Mouse (Mus musculus): ENCODE data around the gene Ntpcr. TPM values are rescaled to one million over a fixed set of nuclear protein-coding genes. Genes with fewer than 3 reads are reported as not detected.

Ntpcr gene
- polyA plus RNA-seq, 1 experiment, result 15.8 TPM

- no peak for TF ChIP-seq POLR2A (IDR thresholded peaks at IDR 0.05; ENCODE audit: insufficient read depth, low read length)
- TF ChIP-seq EP300 (IDR thresholded peaks at IDR 0.05; ENCODE audit: insufficient read depth, low read depth, low read length), result no peak
- no peak for TF ChIP-seq CTCF (IDR thresholded peaks at IDR 0.05; ENCODE audit: low read depth, low read length)
- H3K4me3 ChIP-seq (ENCODE audit: low read depth, low read length), result no peak overlapping the region
- no peak overlapping the region for H3K27ac ChIP-seq (ENCODE audit: insufficient read depth, low read length)
- H3K9ac ChIP-seq (ENCODE audit: low read depth, poor library complexity, severe bottlenecking), result no peak overlapping the region
- no peaks in the 10 kb centered on the region for H3K27me3 ChIP-seq (ENCODE audit: control insufficient read depth, insufficient read depth, low read length, poor library complexity, severe bottlenecking)
- H3K9me3 ChIP-seq (replicated peaks; ENCODE audit: control insufficient read depth, insufficient read depth, low read length, poor library complexity, severe bottlenecking), result no peaks in the 10 kb centered on the region
- H3K4me1 ChIP-seq (ENCODE audit: control insufficient read depth, insufficient read depth, low read length), result peaks cover 5% of the 10 kb centered on the region
- H3K36me3 ChIP-seq (ENCODE audit: control insufficient read depth, insufficient read depth, low read length, poor library complexity, severe bottlenecking), result no peaks in the 10 kb centered on the region
These were observed 49.9 kb downstream of the Ntpcr start for GRCm38 (mm10) chr8:125779656-125780055.

GRCm38 (mm10) chr8:125782161-125782560 is 52.4 kb downstream of the Ntpcr start:
- Histone ChIP-seq H3K9me3 (replicated peaks; ENCODE audit: control insufficient read depth, insufficient read depth, low read length, poor library complexity, severe bottlenecking) (no peaks in the 10 kb centered on the region), H3K27me3 (ENCODE audit: control insufficient read depth, insufficient read depth, low read length, poor library complexity, severe bottlenecking) (no peaks in the 10 kb centered on the region), H3K36me3 (ENCODE audit: control insufficient read depth, insufficient read depth, low read length, poor library complexity, severe bottlenecking) (no peaks in the 10 kb centered on the region), H3K4me3 (ENCODE audit: low read depth, low read length) (no peak overlapping the region), H3K4me1 (ENCODE audit: control insufficient read depth, insufficient read depth, low read length) (peaks cover 5% of the 10 kb centered on the region), H3K9ac (ENCODE audit: low read depth, poor library complexity, severe bottlenecking) (no peak overlapping the region), H3K27ac (ENCODE audit: insufficient read depth, low read length) (no peak overlapping the region)
- TF ChIP-seq CTCF (IDR thresholded peaks at IDR 0.05; ENCODE audit: low read depth, low read length), result no peak
- no peak for TF ChIP-seq POLR2A (IDR thresholded peaks at IDR 0.05; ENCODE audit: insufficient read depth, low read length)
- no peak for TF ChIP-seq EP300 (IDR thresholded peaks at IDR 0.05; ENCODE audit: insufficient read depth, low read depth, low read length)

- no peaks in the 10 kb centered on the region for H3K27me3 ChIP-seq (ENCODE audit: control insufficient read depth, insufficient read depth, low read length, poor library complexity, severe bottlenecking)
- H3K27ac ChIP-seq (ENCODE audit: insufficient read depth, low read length), result no peak overlapping the region
- no peaks in the 10 kb centered on the region for H3K9me3 ChIP-seq (replicated peaks; ENCODE audit: control insufficient read depth, insufficient read depth, low read length, poor library complexity, severe bottlenecking)
- no peak overlapping the region for H3K4me3 ChIP-seq (ENCODE audit: low read depth, low read length)
- H3K4me1 ChIP-seq (ENCODE audit: control insufficient read depth, insufficient read depth, low read length), result peaks cover 2% of the 10 kb centered on the region
- TF ChIP-seq EP300 (IDR thresholded peaks at IDR 0.05; ENCODE audit: insufficient read depth, low read depth, low read length), result no peak
- no peak for TF ChIP-seq POLR2A (IDR thresholded peaks at IDR 0.05; ENCODE audit: insufficient read depth, low read length)
- no peak for TF ChIP-seq CTCF (IDR thresholded peaks at IDR 0.05; ENCODE audit: low read depth, low read length)
- H3K9ac ChIP-seq (ENCODE audit: low read depth, poor library complexity, severe bottlenecking), result no peak overlapping the region
- no peaks in the 10 kb centered on the region for H3K36me3 ChIP-seq (ENCODE audit: control insufficient read depth, insufficient read depth, low read length, poor library complexity, severe bottlenecking)
These were observed 57.1 kb downstream of the Ntpcr start for GRCm38 (mm10) chr8:125786886-125787285.

GRCm38 (mm10) chr8:125792816-125793455 is 63.2 kb downstream of the Ntpcr start:
- H3K9me3 ChIP-seq (replicated peaks; ENCODE audit: control insufficient read depth, insufficient read depth, low read length, poor library complexity, severe bottlenecking), result no peaks in the 10 kb centered on the region
- no peaks in the 10 kb centered on the region for H3K36me3 ChIP-seq (ENCODE audit: control insufficient read depth, insufficient read depth, low read length, poor library complexity, severe bottlenecking)
- no peak overlapping the region for H3K4me3 ChIP-seq (ENCODE audit: low read depth, low read length)
- no peaks in the 10 kb centered on the region for H3K4me1 ChIP-seq (ENCODE audit: control insufficient read depth, insufficient read depth, low read length)
- H3K27ac ChIP-seq (ENCODE audit: insufficient read depth, low read length), result no peak overlapping the region
- TF ChIP-seq POLR2A (IDR thresholded peaks at IDR 0.05; ENCODE audit: insufficient read depth, low read length) (no peak), EP300 (IDR thresholded peaks at IDR 0.05; ENCODE audit: insufficient read depth, low read depth, low read length) (no peak), CTCF (IDR thresholded peaks at IDR 0.05; ENCODE audit: low read depth, low read length) (no peak)
- no peak overlapping the region for H3K9ac ChIP-seq (ENCODE audit: low read depth, poor library complexity, severe bottlenecking)
- no peaks in the 10 kb centered on the region for H3K27me3 ChIP-seq (ENCODE audit: control insufficient read depth, insufficient read depth, low read length, poor library complexity, severe bottlenecking)

- no peak overlapping the region for H3K27ac ChIP-seq (ENCODE audit: insufficient read depth, low read length)
These were observed 65.6 kb downstream of the Ntpcr start for GRCm38 (mm10) chr8:125795341-125795740.

GRCm38 (mm10) chr8:125796970-125797369 is 67.2 kb downstream of the Ntpcr start:
- TF ChIP-seq CTCF (IDR thresholded peaks at IDR 0.05; ENCODE audit: low read depth, low read length) (no peak), POLR2A (IDR thresholded peaks at IDR 0.05; ENCODE audit: insufficient read depth, low read length) (no peak), EP300 (IDR thresholded peaks at IDR 0.05; ENCODE audit: insufficient read depth, low read depth, low read length) (no peak)
- Histone ChIP-seq H3K36me3 (ENCODE audit: control insufficient read depth, insufficient read depth, low read length, poor library complexity, severe bottlenecking) (no peaks in the 10 kb centered on the region), H3K27me3 (ENCODE audit: control insufficient read depth, insufficient read depth, low read length, poor library complexity, severe bottlenecking) (no peaks in the 10 kb centered on the region), H3K9me3 (replicated peaks; ENCODE audit: control insufficient read depth, insufficient read depth, low read length, poor library complexity, severe bottlenecking) (no peaks in the 10 kb centered on the region), H3K4me3 (ENCODE audit: low read depth, low read length) (no peak overlapping the region), H3K27ac (ENCODE audit: insufficient read depth, low read length) (no peak overlapping the region), H3K9ac (ENCODE audit: low read depth, poor library complexity, severe bottlenecking) (no peak overlapping the region), H3K4me1 (ENCODE audit: control insufficient read depth, insufficient read depth, low read length) (no peaks in the 10 kb centered on the region)

More at GRCm38 (mm10) chr8:125795341-125795740, 65.6 kb downstream of the Ntpcr start:
- no peaks in the 10 kb centered on the region for H3K27me3 ChIP-seq (ENCODE audit: control insufficient read depth, insufficient read depth, low read length, poor library complexity, severe bottlenecking)
- no peaks in the 10 kb centered on the region for H3K36me3 ChIP-seq (ENCODE audit: control insufficient read depth, insufficient read depth, low read length, poor library complexity, severe bottlenecking)
- H3K9me3 ChIP-seq (replicated peaks; ENCODE audit: control insufficient read depth, insufficient read depth, low read length, poor library complexity, severe bottlenecking), result no peaks in the 10 kb centered on the region
- no peak overlapping the region for H3K4me3 ChIP-seq (ENCODE audit: low read depth, low read length)
- H3K4me1 ChIP-seq (ENCODE audit: control insufficient read depth, insufficient read depth, low read length), result no peaks in the 10 kb centered on the region
- H3K9ac ChIP-seq (ENCODE audit: low read depth, poor library complexity, severe bottlenecking), result no peak overlapping the region
- TF ChIP-seq CTCF (IDR thresholded peaks at IDR 0.05; ENCODE audit: low read depth, low read length), result no peak
- TF ChIP-seq POLR2A (IDR thresholded peaks at IDR 0.05; ENCODE audit: insufficient read depth, low read length), result no peak
- TF ChIP-seq EP300 (IDR thresholded peaks at IDR 0.05; ENCODE audit: insufficient read depth, low read depth, low read length), result no peak

Other genes with a start within 250 kb of the Ntpcr start
- gene Sipa1l2, start 160.2 kb upstream of the Ntpcr start, polyA plus RNA-seq (2011; ENCODE audit: insufficient read depth, insufficient read length, low read depth, missing spikeins), result 24.3 and 25.1 TPM in 2 replicates
- 3.3 and 5.0 TPM in 2 replicates for gene Map10, start 60.1 kb upstream of the Ntpcr start, polyA plus RNA-seq (2011; ENCODE audit: insufficient read depth, insufficient read length, low read depth, missing spikeins)
- 0.45 and 0.68 TPM in 2 replicates for gene Pcnx2, start 168.4 kb downstream of the Ntpcr start, polyA plus RNA-seq (2011; ENCODE audit: insufficient read depth, insufficient read length, low read depth, missing spikeins)
- 0.24 and 0.30 TPM in 2 replicates for gene Map3k21, start 180.5 kb downstream of the Ntpcr start, polyA plus RNA-seq (2011; ENCODE audit: insufficient read depth, insufficient read length, low read depth, missing spikeins)